Mouse (Mus musculus) v-Abl transformed pro-B cells (cell line): Measurements from ENCODE around the gene Cacng4.

Experiments used
- in situ Hi-C, 2 experiments: fragments of 400-800 bp; cut with MboI; formaldehyde crosslinking; loops; one replicate each; pipeline ENCODE4 v1.15.1; 2025; ENCODE audit not compliant: unreplicated experiment in 2 of 2

Gene Cacng4

GRCm38 (mm10) chr11:107777487-107777886, 16.9 kb downstream of the Cacng4 start:
- in situ Hi-C loops, result no loop called here

GRCm38 (mm10) chr11:107773312-107773711, 21.0 kb downstream of the Cacng4 start:
- in situ Hi-C loops, result no loop called here

GRCm38 (mm10) chr11:107772002-107772401, 22.4 kb downstream of the Cacng4 start:
- in situ Hi-C loops, result no loop called here

GRCm38 (mm10) chr11:107768361-107768760, 26.0 kb downstream of the Cacng4 start:
- in situ Hi-C loops, result no loop called here

GRCm38 (mm10) chr11:107766932-107767331, 27.4 kb downstream of the Cacng4 start:
- in situ Hi-C loops, result no loop called here

GRCm38 (mm10) chr11:107762688-107763460, 31.5 kb downstream of the Cacng4 start:
- in situ Hi-C loops, result no loop called here

GRCm38 (mm10) chr11:107761790-107762500, 32.4 kb downstream of the Cacng4 start:
- in situ Hi-C loops, result no loop called here

GRCm38 (mm10) chr11:107760001-107760400, 34.4 kb downstream of the Cacng4 start:
- in situ Hi-C loops, result no loop called here

- in situ Hi-C loops, result no loop called here
These were observed 34.8 kb downstream of the Cacng4 start for GRCm38 (mm10) chr11:107759516-107759915.

GRCm38 (mm10) chr11:107749114-107749513, 45.2 kb downstream of the Cacng4 start:
- in situ Hi-C loops, result no loop called here

- in situ Hi-C loops, result no loop called here
These were observed 45.9 kb downstream of the Cacng4 start for GRCm38 (mm10) chr11:107748243-107749035.

GRCm38 (mm10) chr11:107743100-107743499, 51.3 kb downstream of the Cacng4 start:
- in situ Hi-C loops, result no loop called here

GRCm38 (mm10) chr11:107738418-107739099, 55.8 kb downstream of the Cacng4 start:
- in situ Hi-C loops, result no loop called here

- in situ Hi-C loops, result no loop called here
These were observed 56.5 kb downstream of the Cacng4 start for GRCm38 (mm10) chr11:107737886-107738285.

GRCm38 (mm10) chr11:107734133-107734532, 60.2 kb downstream of the Cacng4 start:
- in situ Hi-C loops, result no loop called here

GRCm38 (mm10) chr11:107731498-107731897, 62.9 kb downstream of the Cacng4 start:
- in situ Hi-C loops, result no loop called here

- in situ Hi-C loops, result no loop called here
These were observed 63.4 kb downstream of the Cacng4 start for GRCm38 (mm10) chr11:107730940-107731339.

GRCm38 (mm10) chr11:107729141-107729540, 65.2 kb downstream of the Cacng4 start:
- in situ Hi-C loops, result no loop called here

- in situ Hi-C loops, result no loop called here
These were observed 66.1 kb downstream of the Cacng4 start for GRCm38 (mm10) chr11:107728073-107728863.

- in situ Hi-C loops, result no loop called here
These were observed 69.8 kb downstream of the Cacng4 start for GRCm38 (mm10) chr11:107724603-107725002.
